Mouse (Mus musculus) liver, adult 2 months (tissue): ENCODE measurements around the gene Coa4. TPM values are rescaled to one million over a fixed set of nuclear protein-coding genes. Genes with fewer than 3 reads are reported as not detected.

ENCODE experiments used
- DNase-seq: peaks from one replicate; pipeline ENCODE4 v3.0.0-alpha.2; 2011; ENCODE audit warnings: low read depth, low spot score; ENCODE audit errors: extremely low read depth
- H3K27ac ChIP-seq: fragments of 200-500 bp; replicated peaks from 2 replicates; pipeline ENCODE4 v1.5.1; 2012; ENCODE audit warnings: low read depth, mild to moderate bottlenecking, control low read depth, inconsistent platforms, low read length; ENCODE audit not compliant: insufficient read depth
- H3K27me3 ChIP-seq: fragments of 200-500 bp; 2 replicates; pipeline ENCODE4 v1.6.1; 2012; ENCODE audit warnings: mild to moderate bottlenecking, moderate library complexity, low read length, inconsistent platforms; ENCODE audit not compliant: control insufficient read depth, insufficient read depth
- H3K36me3 ChIP-seq: fragments of 200-500 bp; 2 replicates; pipeline ENCODE4 v1.6.1; 2012; ENCODE audit warnings: low read length, inconsistent platforms; ENCODE audit not compliant: control insufficient read depth, insufficient read depth
- H3K4me1 ChIP-seq: fragments of 200-500 bp; 2 replicates; pipeline ENCODE4 v1.6.1; 2011; ENCODE audit warnings: low read length; ENCODE audit not compliant: control insufficient read depth, insufficient read depth
- H3K4me3 ChIP-seq: fragments of 200-500 bp; 2 replicates; pipeline ENCODE4 v1.5.1; 2011; ENCODE audit warnings: low read depth, mild to moderate bottlenecking, control low read depth, low read length, moderate library complexity; ENCODE audit not compliant: insufficient read depth
- H3K79me2 ChIP-seq: fragments of 200-500 bp; 2 replicates; pipeline ENCODE4 v1.6.1; 2012; ENCODE audit warnings: inconsistent platforms, mild to moderate bottlenecking, low read length, moderate library complexity; ENCODE audit not compliant: control insufficient read depth, insufficient read depth
- H3K9ac ChIP-seq: fragments of 200-500 bp; 2 replicates; pipeline ENCODE4 v1.6.1; 2012; ENCODE audit warnings: low read depth, mild to moderate bottlenecking, control low read depth, inconsistent platforms, low read length
- CTCF ChIP-seq: fragments of 200-500 bp; IDR thresholded peaks from 2 replicates; pipeline ENCODE4 v1.5.1; 2011; ENCODE audit warnings: low read depth, low read length, control low read depth
- POLR2A ChIP-seq: fragments of 200-500 bp; IDR thresholded peaks from 2 replicates; pipeline ENCODE4 v1.6.1; 2011; ENCODE audit warnings: low read length, control low read depth; ENCODE audit not compliant: insufficient read depth; ENCODE audit errors: extremely low read depth
- WGBS: fragments of 180-500 bp; shearing (Covaris S2); methylation state at CpG from one replicate; pipeline ENCODE4 v1.1.7; 2018; 5-methylcytosine and 5-hydroxymethylcytosine counted together
- polyA plus RNA-seq: library from polyadenylated mRNA; depleted of rRNA; stranded (reverse); fragments of >200 nt; gene quantifications from 2 replicates; pipeline ENCODE4 v1.2.3, GENCODE M21; 2012
- total RNA-seq: library from RNA; depleted of rRNA; stranded (reverse); fragments of >200 nt; gene quantifications from 2 replicates; pipeline ENCODE4 v1.2.3, GENCODE M21; 2014

The Coa4 gene
- total and polyA plus RNA-seq, 2 experiments = 10.7 to 11.6 TPM

- Histone ChIP-seq H3K79me2 (no peaks in the 10 kb centered on the region), H3K36me3 (no peaks in the 10 kb centered on the region), H3K27ac (no peak overlapping the region), H3K27me3 (no peaks in the 10 kb centered on the region), H3K9ac (no peak overlapping the region), H3K4me1 (peaks cover 11% of the 10 kb centered on the region), H3K4me3 (no peak overlapping the region)
- no peak for DNase-seq
- 78% methylated on average over 4 of the region's 4 CpGs for WGBS
- TF ChIP-seq POLR2A = no peak
- no peak for TF ChIP-seq CTCF
These were observed 39.5 kb upstream of the Coa4 start for GRCm38 (mm10) chr7:100497402-100497801.

- H3K4me3 ChIP-seq = no peak overlapping the region
- no peak overlapping the region for H3K9ac ChIP-seq
- H3K27me3 ChIP-seq = no peaks in the 10 kb centered on the region
- H3K36me3 ChIP-seq = no peaks in the 10 kb centered on the region
- H3K79me2 ChIP-seq = no peaks in the 10 kb centered on the region
- H3K4me1 ChIP-seq = peaks cover 11% of the 10 kb centered on the region
- TF ChIP-seq CTCF (no peak), POLR2A (no peak)
- no peak for DNase-seq
- 95% methylated on average over 13 of the region's 13 CpGs for WGBS
- H3K27ac ChIP-seq = no peak overlapping the region
These were observed 38.9 kb upstream of the Coa4 start for GRCm38 (mm10) chr7:100497982-100498381.

- no peaks in the 10 kb centered on the region for H3K36me3 ChIP-seq
- no peak for DNase-seq
- no peaks in the 10 kb centered on the region for H3K79me2 ChIP-seq
- no peak overlapping the region for H3K9ac ChIP-seq
- peaks cover 10% of the 10 kb centered on the region; the same call in 1 of the 2 replicates for H3K4me1 ChIP-seq
- H3K27me3 ChIP-seq = no peaks in the 10 kb centered on the region
- no peak overlapping the region for H3K27ac ChIP-seq
- TF ChIP-seq POLR2A = no peak
- TF ChIP-seq CTCF = no peak
- H3K4me3 ChIP-seq = no peak overlapping the region
These were observed 37.4 kb upstream of the Coa4 start for GRCm38 (mm10) chr7:100499465-100499864.

- Histone ChIP-seq H3K36me3 (no peaks in the 10 kb centered on the region), H3K27ac (no peak overlapping the region), H3K4me3 (no peak overlapping the region), H3K4me1 (peaks cover 2% of the 10 kb centered on the region), H3K9ac (no peak overlapping the region), H3K79me2 (no peaks in the 10 kb centered on the region), H3K27me3 (no peaks in the 10 kb centered on the region)
- TF ChIP-seq POLR2A (no peak), CTCF (no peak)
- WGBS = 71% methylated on average over 16 of the region's 16 CpGs
- no peak for DNase-seq
These were observed 36.4 kb upstream of the Coa4 start for GRCm38 (mm10) chr7:100500276-100500977.

- 74% methylated on average over 6 of the region's 6 CpGs for WGBS
These were observed 35.6 kb upstream of the Coa4 start for GRCm38 (mm10) chr7:100501027-100501843.

More at GRCm38 (mm10) chr7:100501027-100501843, 35.6 kb upstream of the Coa4 start:
- Histone ChIP-seq H3K9ac (no peak overlapping the region), H3K4me1 (no peaks in the 10 kb centered on the region; the same call in none of the 2 replicates), H3K4me3 (no peak overlapping the region), H3K79me2 (no peaks in the 10 kb centered on the region), H3K27ac (no peak overlapping the region), H3K36me3 (no peaks in the 10 kb centered on the region), H3K27me3 (no peaks in the 10 kb centered on the region)
- DNase-seq = no peak
- TF ChIP-seq POLR2A (no peak), CTCF (no peak)
